Mouse (Mus musculus): ENCODE results near the gene Emc3.

- no peak for TF ChIP-seq CTCF (IDR thresholded peaks at IDR 0.05; ENCODE audit: control insufficient read depth, insufficient read depth, low read length)
- TF ChIP-seq POLR2A (IDR thresholded peaks at IDR 0.05; ENCODE audit: borderline replicate concordance, control insufficient read depth, low read depth, low read length) = no peak
These were observed 59.4 kb downstream of the Emc3 start for GRCm38 (mm10) chr6:113472061-113472460.

All from bone marrow, adult 2 months (tissue).